Mouse (Mus musculus) myocyte (in vitro differentiated cells): ENCODE measurements around the gene Mocs2. TPM values are rescaled to one million over a fixed set of nuclear protein-coding genes. Genes with fewer than 3 reads are reported as not detected.

Experiments used
- H3K27me3 ChIP-seq: one replicate; pipeline ENCODE4 v1.6.1; 2011; ENCODE audit not compliant: control insufficient read depth, insufficient read depth, insufficient read length
- H3K36me3 ChIP-seq: one replicate; pipeline ENCODE4 v1.6.1; 2011; ENCODE audit not compliant: control insufficient read depth, insufficient read depth
- H3K4me2 ChIP-seq: one replicate; pipeline ENCODE4 v1.6.1; 2011; ENCODE audit warnings: low read depth, control low read depth
- H3K4me3 ChIP-seq: one replicate; pipeline ENCODE4 v1.5.1; 2011; ENCODE audit warnings: mild to moderate bottlenecking, control low read depth, moderate library complexity
- H3K79me2 ChIP-seq: one replicate; pipeline ENCODE4 v1.6.1; 2011; ENCODE audit not compliant: control insufficient read depth, insufficient read depth
- H3ac ChIP-seq: one replicate; pipeline ENCODE4 v1.6.1; 2011; ENCODE audit not compliant: control insufficient read depth, insufficient read length
- CEBPB ChIP-seq: IDR thresholded peaks from 2 replicates; pipeline ENCODE4 v1.6.1; 2011; ENCODE audit warnings: mild to moderate bottlenecking, moderate library complexity; ENCODE audit not compliant: poor library complexity, insufficient read depth, severe bottlenecking
- E2F4 ChIP-seq: IDR thresholded peaks from one replicate; pipeline ENCODE4 v1.6.1; 2011; ENCODE audit warnings: mild to moderate bottlenecking, control low read depth, moderate library complexity; ENCODE audit not compliant: insufficient read depth
- MAX ChIP-seq: IDR thresholded peaks from one replicate; pipeline ENCODE4 v1.6.1; 2011; ENCODE audit warnings: low read depth, mild to moderate bottlenecking, control low read depth
- MYOD1 ChIP-seq, 3 experiments: IDR thresholded peaks; one replicate each; pipeline ENCODE4 v1.6.1; 2011; ENCODE audit warnings: control low read depth in 2 of 3, low read depth in 2 of 3, mild to moderate bottlenecking in 2 of 3, moderate library complexity in 1 of 3; ENCODE audit not compliant: insufficient read length in 2 of 3, control insufficient read depth in 1 of 3
- MYOG ChIP-seq, 3 experiments: IDR thresholded peaks; one replicate each; pipeline ENCODE4 v1.6.1; 2011; ENCODE audit warnings: control low read depth in 2 of 3, low read depth in 2 of 3, mild to moderate bottlenecking in 2 of 3; ENCODE audit not compliant: insufficient read length in 2 of 3, control insufficient read depth in 1 of 3, insufficient read depth in 1 of 3
- POLR2A ChIP-seq: IDR thresholded peaks from one replicate; pipeline ENCODE4 v1.6.1; 2011; ENCODE audit warnings: low read depth, mild to moderate bottlenecking, control low read depth, moderate library complexity; ENCODE audit not compliant: insufficient read length
- POLR2AphosphoS2 ChIP-seq: IDR thresholded peaks from one replicate; pipeline ENCODE4 v1.6.1; 2011; ENCODE audit warnings: low read depth, control low read depth; ENCODE audit not compliant: insufficient read length
- REST ChIP-seq: IDR thresholded peaks from one replicate; pipeline ENCODE4 v1.6.1; 2011; ENCODE audit warnings: mild to moderate bottlenecking, control low read depth, moderate library complexity; ENCODE audit not compliant: insufficient read depth, insufficient read length
- SRF ChIP-seq: IDR thresholded peaks from one replicate; pipeline ENCODE4 v1.6.1; 2011; ENCODE audit warnings: low read depth; ENCODE audit not compliant: control insufficient read depth, insufficient read length
- TCF12 ChIP-seq: IDR thresholded peaks from one replicate; pipeline ENCODE4 v1.6.1; 2011; ENCODE audit warnings: mild to moderate bottlenecking, control low read depth; ENCODE audit not compliant: poor library complexity, insufficient read depth, severe bottlenecking
- TCF3 ChIP-seq: IDR thresholded peaks from one replicate; pipeline ENCODE4 v1.6.1; 2011; ENCODE audit warnings: low read depth, control low read depth; ENCODE audit not compliant: insufficient read length
- USF1 ChIP-seq: IDR thresholded peaks from one replicate; pipeline ENCODE4 v1.6.1; 2011; ENCODE audit warnings: low read depth, mild to moderate bottlenecking, control low read depth, moderate library complexity
- polyA plus RNA-seq: library from polyadenylated mRNA; unstranded; fragments of >200 nt; fragmentation: generic; extraction: Trizol; gene quantifications from one replicate; pipeline ENCODE4 v1.2.1, GENCODE M21; 2012; ENCODE audit warnings: missing spikeins

Mocs2 gene
- polyA plus RNA-seq: 30.4 TPM

DNA sequence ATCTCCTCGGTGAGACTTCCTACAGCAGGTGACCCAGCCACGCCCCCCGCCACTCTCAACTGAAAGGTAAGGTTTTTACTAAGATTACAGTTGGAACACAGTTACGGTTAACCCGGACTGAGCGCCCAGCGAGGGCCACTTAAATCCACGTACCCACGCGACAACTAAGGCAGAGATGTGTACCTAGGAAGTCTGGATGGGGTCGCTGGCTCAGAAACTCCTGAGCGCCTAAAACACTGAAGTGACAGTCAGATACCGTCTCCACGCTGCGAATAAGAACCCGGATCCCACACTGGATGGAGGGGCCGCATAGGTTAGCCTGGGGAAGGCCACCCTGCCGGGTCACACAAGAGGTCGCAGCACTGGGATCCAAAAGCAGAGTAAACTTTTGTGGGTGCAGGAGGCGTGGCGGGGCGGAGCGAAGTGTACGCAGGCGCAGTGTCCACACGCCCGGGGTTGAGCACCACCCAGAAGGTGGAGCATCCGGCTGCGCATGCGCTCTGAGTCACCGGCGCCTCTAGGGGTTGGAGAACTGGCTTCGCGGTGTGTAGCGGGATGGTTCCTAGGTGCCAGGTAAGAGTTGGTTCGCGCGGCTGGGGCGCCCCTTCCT, at the start of gene Mocs2:
Mocs2 (plus strand) TSS at position 486 of the 610 bp plus-strand sequence.
- Histone ChIP-seq H3K36me3 (peaks cover 7% of the 10 kb centered on the region), H3ac (no peak within 1 kb of the TSS), H3K79me2 (peaks cover 12% of the 10 kb centered on the region), H3K4me3 (peak within 1 kb of the TSS; percentile 93), H3K4me2 (peak within 1 kb of the TSS; percentile 97), H3K27me3 (no peaks in the 10 kb centered on the region)
- no peak for TF ChIP-seq CEBPB
- TF ChIP-seq TCF12: no peak
- no peak for TF ChIP-seq MYOG (IDR thresholded peaks at IDR 0.05; ENCODE audit: control insufficient read depth in 1 of 3, insufficient read depth in 1 of 3, insufficient read length in 2 of 3, low read depth in 2 of 3)
- TF ChIP-seq MYOD1 (IDR thresholded peaks at IDR 0.05; ENCODE audit: control insufficient read depth in 1 of 3, insufficient read length in 2 of 3, low read depth in 2 of 3): no peak
- peak; percentile 17 for TF ChIP-seq SRF
- TF ChIP-seq MAX: no peak
- TF ChIP-seq USF1: no peak
- TF ChIP-seq E2F4: no peak
- TF ChIP-seq REST: no peak
- peak; percentile 72 for TF ChIP-seq POLR2A
- no peak for TF ChIP-seq TCF3
- TF ChIP-seq POLR2AphosphoS2: peak; percentile 60

DNA sequence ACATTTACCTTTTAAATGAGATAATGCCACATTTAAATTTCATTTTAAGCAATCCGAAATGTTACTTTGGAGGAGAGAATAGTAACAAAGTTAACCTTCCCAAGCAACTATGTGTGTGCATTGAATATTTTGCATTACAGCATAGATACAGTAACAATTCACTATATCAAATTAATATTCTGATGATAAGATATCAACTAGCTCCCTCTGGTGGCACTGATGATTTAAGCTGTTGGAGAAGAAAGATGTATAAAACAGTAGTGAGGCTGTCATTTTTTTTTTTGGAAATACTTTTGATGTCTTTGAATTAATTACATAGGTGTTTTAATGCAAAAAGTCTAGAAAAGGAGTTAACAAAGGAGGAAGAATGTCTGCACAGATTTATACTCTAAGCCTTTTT, 26.5 kb upstream of the Mocs2 start:
- no peak overlapping the region for H3K4me2 ChIP-seq
- H3K27me3 ChIP-seq: no peaks in the 10 kb centered on the region
- TF ChIP-seq POLR2A: no peak
- no peak for TF ChIP-seq SRF
- TF ChIP-seq E2F4: no peak
- TF ChIP-seq MAX: no peak
- TF ChIP-seq MYOD1 (IDR thresholded peaks at IDR 0.05; ENCODE audit: control insufficient read depth in 1 of 3, insufficient read length in 2 of 3, low read depth in 2 of 3): no peak
- TF ChIP-seq POLR2AphosphoS2: no peak
- TF ChIP-seq TCF3: no peak
- no peak for TF ChIP-seq TCF12
- no peak for TF ChIP-seq CEBPB
- no peak for TF ChIP-seq REST
- TF ChIP-seq MYOG (IDR thresholded peaks at IDR 0.05; ENCODE audit: control insufficient read depth in 1 of 3, insufficient read depth in 1 of 3, insufficient read length in 2 of 3, low read depth in 2 of 3): no peak
- H3ac ChIP-seq: no peak overlapping the region
- no peaks in the 10 kb centered on the region for H3K36me3 ChIP-seq
- no peaks in the 10 kb centered on the region for H3K79me2 ChIP-seq
- no peak overlapping the region for H3K4me3 ChIP-seq

DNA sequence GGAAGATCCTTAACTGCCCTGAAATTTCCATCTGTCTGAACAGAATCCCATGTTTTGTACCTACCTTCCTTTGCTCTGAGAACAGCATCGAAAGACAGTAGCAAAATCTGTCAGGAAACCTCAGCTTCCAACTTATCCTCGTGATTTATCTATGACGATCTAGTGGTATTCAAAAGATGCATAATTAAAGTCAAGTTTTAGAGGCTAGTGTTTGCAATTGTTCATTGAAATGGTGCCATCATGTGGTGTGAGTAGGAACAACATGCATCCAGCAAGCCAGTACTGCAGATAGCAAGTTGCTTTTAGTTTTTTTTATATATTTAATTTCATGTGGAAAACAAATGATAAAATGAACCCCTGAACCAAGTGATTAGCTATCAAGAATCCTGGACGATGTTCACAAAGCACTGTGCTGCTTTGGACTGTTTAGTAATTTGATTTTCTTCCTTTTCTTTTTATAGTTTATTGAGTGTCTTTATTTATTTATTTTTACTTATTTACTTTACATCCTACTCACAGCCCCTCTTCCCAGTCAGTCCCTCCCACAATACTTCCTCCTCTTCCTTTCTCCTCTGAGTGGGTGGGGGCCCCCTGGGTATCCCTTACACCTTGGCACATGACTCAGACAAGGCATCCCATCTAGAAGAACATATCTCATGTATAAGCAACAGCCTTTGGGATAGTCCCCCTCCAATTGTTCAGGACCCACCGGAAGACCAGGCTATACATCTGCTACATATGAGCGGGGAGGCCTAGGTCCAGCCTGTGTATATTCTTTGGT, 24.6 kb upstream of the Mocs2 start:
- Histone ChIP-seq H3K79me2 (no peaks in the 10 kb centered on the region), H3ac (no peak overlapping the region), H3K4me3 (no peak overlapping the region), H3K36me3 (no peaks in the 10 kb centered on the region), H3K4me2 (peak overlapping the region; percentile 55), H3K27me3 (no peaks in the 10 kb centered on the region)
- TF ChIP-seq USF1 (no peak), TCF12 (no peak), POLR2A (no peak), MYOD1 (IDR thresholded peaks at IDR 0.05; ENCODE audit: control insufficient read depth in 1 of 3, insufficient read length in 2 of 3, low read depth in 2 of 3) (no peak), SRF (no peak), REST (no peak), CEBPB (no peak), TCF3 (no peak), MYOG (IDR thresholded peaks at IDR 0.05; ENCODE audit: control insufficient read depth in 1 of 3, insufficient read depth in 1 of 3, insufficient read length in 2 of 3, low read depth in 2 of 3) (no peak), MAX (no peak), E2F4 (no peak), POLR2AphosphoS2 (no peak)

DNA sequence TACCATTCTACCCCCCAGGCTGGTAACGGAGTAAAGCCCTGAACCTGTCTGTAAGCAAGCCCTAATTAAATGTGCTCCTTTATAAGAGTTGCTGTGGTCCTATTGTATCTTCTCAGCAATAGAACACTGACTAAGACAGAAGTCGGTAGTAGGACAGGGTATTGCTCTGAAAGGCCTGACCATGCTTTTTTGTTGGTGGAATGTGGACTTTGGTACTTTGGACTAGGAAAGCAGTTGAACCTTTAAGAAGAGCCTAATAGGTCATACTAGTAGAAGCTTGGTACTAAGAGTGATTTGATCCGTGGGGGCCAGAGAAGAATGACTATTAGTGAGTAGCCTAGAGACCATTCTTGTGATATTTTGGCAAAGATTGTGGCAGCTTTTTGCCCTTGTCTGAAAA, 16.2 kb upstream of the Mocs2 start:
- H3K79me2 ChIP-seq: no peaks in the 10 kb centered on the region
- no peak for TF ChIP-seq CEBPB
- no peak for TF ChIP-seq POLR2AphosphoS2
- no peak for TF ChIP-seq MAX
- no peak for TF ChIP-seq TCF12
- TF ChIP-seq REST: no peak
- TF ChIP-seq SRF: no peak
- no peak for TF ChIP-seq USF1
- no peak for TF ChIP-seq MYOG (IDR thresholded peaks at IDR 0.05; ENCODE audit: control insufficient read depth in 1 of 3, insufficient read depth in 1 of 3, insufficient read length in 2 of 3, low read depth in 2 of 3)
- no peak for TF ChIP-seq MYOD1 (IDR thresholded peaks at IDR 0.05; ENCODE audit: control insufficient read depth in 1 of 3, insufficient read length in 2 of 3, low read depth in 2 of 3)
- no peak overlapping the region for H3K4me2 ChIP-seq
- no peak overlapping the region for H3ac ChIP-seq
- no peaks in the 10 kb centered on the region for H3K36me3 ChIP-seq
- no peak overlapping the region for H3K4me3 ChIP-seq
- H3K27me3 ChIP-seq: no peaks in the 10 kb centered on the region
